Mouse (Mus musculus) stomach, embryonic 14.5 days (tissue): ENCODE data around the gene Map3k9. TPM values are rescaled to one million over a fixed set of nuclear protein-coding genes. Genes with fewer than 3 reads are reported as not detected.

Experiments
- ATAC-seq: fragments of 200-750 bp; cut with Nextera tagmentation; 2 replicates; pipeline ENCODE4 v1.8.0; 2017; ENCODE audit warnings: low read depth, moderate TSS enrichment; ENCODE audit not compliant: insufficient number of reproducible peaks, insufficient read depth, low FRiP score
- H3K27ac ChIP-seq: fragments of 300-500 bp; sonication (generic); 2 replicates; pipeline ENCODE4 v1.5.1; 2014; ENCODE audit warnings: mild to moderate bottlenecking, low read length, moderate library complexity, mixed read lengths
- H3K27me3 ChIP-seq: fragments of 300-500 bp; sonication (generic); 2 replicates; pipeline ENCODE4 v1.6.1; 2014; ENCODE audit warnings: low read length, control low read depth, mixed read lengths; ENCODE audit not compliant: control insufficient read depth, insufficient read depth
- H3K36me3 ChIP-seq: fragments of 300-500 bp; sonication (generic); 2 replicates; pipeline ENCODE4 v1.6.1; 2014; ENCODE audit warnings: mild to moderate bottlenecking, control low read depth, low read length, moderate library complexity, mixed read lengths; ENCODE audit not compliant: control insufficient read depth, insufficient read depth
- H3K4me1 ChIP-seq: fragments of 300-500 bp; sonication (generic); 2 replicates; pipeline ENCODE4 v1.6.1; 2014; ENCODE audit warnings: low read length, control low read depth, mixed read lengths; ENCODE audit not compliant: control insufficient read depth, insufficient read depth
- H3K4me2 ChIP-seq: fragments of 300-500 bp; sonication (generic); replicated peaks from 2 replicates; pipeline ENCODE4 v1.6.1; 2014; ENCODE audit warnings: low read depth, low read length, control low read depth
- H3K4me3 ChIP-seq: fragments of 300-500 bp; sonication (generic); 2 replicates; pipeline ENCODE4 v1.5.1; 2014; ENCODE audit warnings: low read depth, low read length, control low read depth
- H3K9ac ChIP-seq: fragments of 300-500 bp; sonication (generic); replicated peaks from 2 replicates; pipeline ENCODE4 v1.6.1; 2014; ENCODE audit warnings: low read depth, mild to moderate bottlenecking, control low read depth, low read length, moderate library complexity, mixed read lengths
- H3K9me3 ChIP-seq: fragments of 300-500 bp; sonication (generic); 2 replicates; pipeline ENCODE4 v1.6.1; 2016; ENCODE audit warnings: low read depth, low read length, control low read depth; ENCODE audit not compliant: control insufficient read depth
- WGBS: fragments of 180-500 bp; shearing (Covaris S2); extraction: QIAGEN DNeasy Blood & Tissue Kit; methylation state at CpG from one replicate; pipeline ENCODE4 v1.1.7; 2014; 5-methylcytosine and 5-hydroxymethylcytosine counted together
- polyA plus RNA-seq: library from polyadenylated mRNA; unstranded; fragments of >200 nt; fragmentation: Nextera tagmentation; extraction: Ambion mirVana; gene quantifications from 2 replicates; pipeline ENCODE4 v1.2.1, GENCODE M21; 2014

Map3k9 gene
- polyA plus RNA-seq, 1 experiment from 2014 or later: 2.5 TPM

GRCm38 (mm10) chr12:81779831-81780230 lies 1.1 kb downstream of the Map3k9 start:
- ATAC-seq: peak; percentile 38; the same call in 1 of the 2 replicates
- peak overlapping the region; percentile 75 for H3K27ac ChIP-seq
- no peaks in the 10 kb centered on the region for H3K36me3 ChIP-seq
- H3K9ac ChIP-seq: no peak overlapping the region
- H3K27me3 ChIP-seq: 0 out of 2 replicates have a peak, but pooled peaks cover 6% of the 10 kb centered on the region
- H3K4me3 ChIP-seq: peak overlapping the region; percentile 63
- 0 out of 2 replicates have a peak, but pooled peaks cover 2% of the 10 kb centered on the region for H3K4me1 ChIP-seq
- H3K4me2 ChIP-seq: peak overlapping the region; percentile 84
- 6% methylated on average over 12 of the region's 12 CpGs for WGBS
- H3K9me3 ChIP-seq: no peaks in the 10 kb centered on the region

GRCm38 (mm10) chr12:81776191-81776590 lies 4.8 kb downstream of the Map3k9 start:
- Histone ChIP-seq H3K9me3 (no peaks in the 10 kb centered on the region), H3K27me3 (0 out of 2 replicates have a peak, but pooled peaks cover 6% of the 10 kb centered on the region), H3K9ac (no peak overlapping the region), H3K4me2 (no peak overlapping the region), H3K4me3 (no peak overlapping the region), H3K36me3 (no peaks in the 10 kb centered on the region), H3K4me1 (0 out of 2 replicates have a peak, but pooled peaks cover 2% of the 10 kb centered on the region), H3K27ac (no peak overlapping the region)
- no peak for ATAC-seq
- 31% methylated on average over 3 of the region's 3 CpGs for WGBS

- Histone ChIP-seq H3K9ac (no peak overlapping the region), H3K4me1 (0 out of 2 replicates have a peak, but pooled peaks cover 2% of the 10 kb centered on the region), H3K4me3 (no peak overlapping the region), H3K36me3 (no peaks in the 10 kb centered on the region), H3K27ac (no peak overlapping the region), H3K4me2 (no peak overlapping the region), H3K27me3 (0 out of 2 replicates have a peak, but pooled peaks cover 5% of the 10 kb centered on the region), H3K9me3 (no peaks in the 10 kb centered on the region)
- 90% methylated on average over 2 of the region's 2 CpGs for WGBS
- ATAC-seq: no peak
Observed at GRCm38 (mm10) chr12:81775641-81776040, 5.3 kb downstream of the Map3k9 start.

- no peak for ATAC-seq
- Histone ChIP-seq H3K4me1 (0 out of 2 replicates have a peak, but pooled peaks cover 2% of the 10 kb centered on the region), H3K9me3 (no peaks in the 10 kb centered on the region), H3K27me3 (0 out of 2 replicates have a peak, but pooled peaks cover 4% of the 10 kb centered on the region), H3K4me2 (no peak overlapping the region), H3K36me3 (no peaks in the 10 kb centered on the region), H3K27ac (no peak overlapping the region), H3K4me3 (no peak overlapping the region), H3K9ac (no peak overlapping the region)
- 83% methylated on average over 4 of the region's 4 CpGs for WGBS
Observed at GRCm38 (mm10) chr12:81774186-81774585, 6.8 kb downstream of the Map3k9 start.

- Histone ChIP-seq H3K4me3 (no peak overlapping the region), H3K36me3 (no peaks in the 10 kb centered on the region), H3K9ac (no peak overlapping the region), H3K4me1 (no peaks in the 10 kb centered on the region), H3K4me2 (no peak overlapping the region), H3K9me3 (no peaks in the 10 kb centered on the region), H3K27me3 (no peaks in the 10 kb centered on the region), H3K27ac (no peak overlapping the region)
- WGBS: 88% methylated on average over 4 of the region's 4 CpGs
- no peak for ATAC-seq
Observed at GRCm38 (mm10) chr12:81769458-81769857, 11.5 kb downstream of the Map3k9 start.

GRCm38 (mm10) chr12:81765386-81765785 lies 15.6 kb downstream of the Map3k9 start:
- no peaks in the 10 kb centered on the region for H3K9me3 ChIP-seq
- ATAC-seq: no peak
- no peaks in the 10 kb centered on the region for H3K27me3 ChIP-seq
- no peaks in the 10 kb centered on the region for H3K4me1 ChIP-seq
- H3K9ac ChIP-seq: no peak overlapping the region
- H3K27ac ChIP-seq: no peak overlapping the region
- H3K4me2 ChIP-seq: no peak overlapping the region
- no peaks in the 10 kb centered on the region for H3K36me3 ChIP-seq
- H3K4me3 ChIP-seq: no peak overlapping the region
- WGBS: 88% methylated on average over 6 of the region's 6 CpGs

GRCm38 (mm10) chr12:81764370-81764769 lies 16.6 kb downstream of the Map3k9 start:
- Histone ChIP-seq H3K4me2 (no peak overlapping the region), H3K27ac (no peak overlapping the region), H3K9me3 (no peaks in the 10 kb centered on the region), H3K36me3 (no peaks in the 10 kb centered on the region), H3K27me3 (no peaks in the 10 kb centered on the region), H3K9ac (no peak overlapping the region), H3K4me1 (no peaks in the 10 kb centered on the region), H3K4me3 (no peak overlapping the region)
- 96% methylated on average over 5 of the region's 5 CpGs for WGBS
- no peak for ATAC-seq

GRCm38 (mm10) chr12:81754651-81755050 lies 26.3 kb downstream of the Map3k9 start:
- no peak for ATAC-seq
- Histone ChIP-seq H3K9ac (no peak overlapping the region), H3K36me3 (no peaks in the 10 kb centered on the region), H3K4me2 (no peak overlapping the region), H3K27ac (no peak overlapping the region), H3K9me3 (no peaks in the 10 kb centered on the region), H3K4me1 (no peaks in the 10 kb centered on the region), H3K27me3 (no peaks in the 10 kb centered on the region), H3K4me3 (no peak overlapping the region)
- WGBS: 68% methylated on average over 7 of the region's 7 CpGs

GRCm38 (mm10) chr12:81751116-81751515 lies 29.9 kb downstream of the Map3k9 start:
- no peak overlapping the region for H3K4me3 ChIP-seq
- no peak overlapping the region for H3K27ac ChIP-seq
- WGBS: 66% methylated on average over 4 of the region's 4 CpGs
- ATAC-seq: no peak
- no peak overlapping the region for H3K9ac ChIP-seq
- no peak overlapping the region for H3K4me2 ChIP-seq
- H3K9me3 ChIP-seq: no peaks in the 10 kb centered on the region
- no peaks in the 10 kb centered on the region for H3K27me3 ChIP-seq
- no peaks in the 10 kb centered on the region for H3K36me3 ChIP-seq
- no peaks in the 10 kb centered on the region; the same call in 1 of the 2 replicates for H3K4me1 ChIP-seq
